Mouse (Mus musculus) CD4-positive, CD25-positive, alpha-beta regulatory T cell, adult 4 months (primary cell): Measurements from ENCODE around the gene Ern1. TPM values are rescaled to one million over a fixed set of nuclear protein-coding genes. Genes with fewer than 3 reads are reported as not detected.
"Not testable (repeated sequence)": the region's sequence is repeated elsewhere in the genome, so short reads cannot be mapped to it uniquely, and the experiment has no call there.

Experiments
- ATAC-seq: one replicate; pipeline ENCODE4 v1.8.0; 2017
- polyA plus RNA-seq, 2 experiments: library from polyadenylated mRNA; unstranded; fragments of 100-300 nt; shearing (Covaris generic); gene quantifications; one replicate each; pipeline ENCODE4 v1.2.1; 2017

Gene Ern1
- polyA plus RNA-seq, 2 experiments from 2014 or later: 1.3 to 2.3 TPM

- ATAC-seq: no peak
Observed at GRCm38 (mm10) chr11:106480530-106480885, 7.1 kb downstream of the Ern1 start.

GRCm38 (mm10) chr11:106479619-106480529, 7.8 kb downstream of the Ern1 start:
- ATAC-seq: no peak

DNA sequence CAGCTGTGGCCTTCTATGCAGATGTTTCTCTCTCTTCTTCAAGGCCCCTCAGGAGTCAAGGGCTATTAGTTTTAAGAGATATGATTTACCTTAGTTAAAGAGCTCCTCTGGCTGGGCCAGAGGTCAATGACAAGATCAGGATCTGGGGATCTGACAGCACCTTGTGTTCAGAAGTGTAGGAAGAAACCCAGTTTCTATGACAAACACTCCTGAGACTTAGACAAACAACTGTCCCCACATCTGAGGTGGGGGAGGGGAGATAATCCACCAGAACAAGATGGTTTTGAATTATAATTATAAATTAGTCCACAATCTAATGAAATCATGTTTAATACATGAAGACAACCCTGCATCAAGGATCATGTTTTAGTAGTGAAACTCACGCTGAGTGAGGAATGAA, 8.9 kb downstream of the Ern1 start:
- ATAC-seq: no peak

GRCm38 (mm10) chr11:106477505-106478160, 10.0 kb downstream of the Ern1 start:
- no peak for ATAC-seq

DNA sequence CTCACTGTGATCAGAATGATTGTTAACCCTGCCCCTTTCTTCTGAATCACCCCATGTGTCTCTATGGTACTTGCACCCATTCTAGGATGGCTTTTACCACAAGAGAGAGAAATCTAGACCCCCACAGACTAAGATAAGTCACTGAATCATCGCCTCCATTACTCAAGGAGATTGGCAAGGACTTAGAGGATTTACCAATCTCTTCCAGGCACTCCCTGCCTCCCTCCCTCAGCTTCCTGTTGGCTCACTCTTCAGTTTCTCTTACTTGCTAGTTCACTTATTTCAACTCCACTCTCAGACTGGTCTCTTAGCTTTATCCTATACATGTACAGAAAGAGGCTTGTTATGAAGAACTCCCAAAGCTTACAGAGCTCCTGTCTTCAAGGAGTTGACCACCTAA, 12.3 kb downstream of the Ern1 start:
- ATAC-seq: no peak

- no peak for ATAC-seq
Observed at GRCm38 (mm10) chr11:106471629-106472028, 16.0 kb downstream of the Ern1 start.

- ATAC-seq: no peak
Observed at GRCm38 (mm10) chr11:106468509-106468908, 19.1 kb downstream of the Ern1 start.

DNA sequence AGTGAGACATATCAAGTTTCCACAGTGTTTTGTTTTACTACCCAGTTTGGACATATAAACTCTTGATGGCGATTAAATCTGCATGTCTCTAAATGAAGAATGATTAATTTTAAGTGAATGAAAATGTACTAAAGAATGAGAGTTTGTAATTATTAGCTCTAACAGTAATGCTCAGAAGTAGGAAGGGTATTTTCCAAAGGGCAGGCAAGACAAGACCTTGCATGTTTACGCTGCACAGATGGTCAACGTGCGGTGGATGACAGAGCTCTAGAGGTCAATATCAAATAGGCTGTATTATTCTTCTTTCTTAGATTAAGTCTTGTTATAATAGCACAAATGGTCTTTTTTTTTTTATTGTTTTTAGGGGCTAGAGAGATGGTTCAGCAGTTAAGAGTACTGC, 21.7 kb downstream of the Ern1 start:
- no peak for ATAC-seq

- ATAC-seq: no peak
Observed at GRCm38 (mm10) chr11:106465545-106465903, 22.1 kb downstream of the Ern1 start.

DNA sequence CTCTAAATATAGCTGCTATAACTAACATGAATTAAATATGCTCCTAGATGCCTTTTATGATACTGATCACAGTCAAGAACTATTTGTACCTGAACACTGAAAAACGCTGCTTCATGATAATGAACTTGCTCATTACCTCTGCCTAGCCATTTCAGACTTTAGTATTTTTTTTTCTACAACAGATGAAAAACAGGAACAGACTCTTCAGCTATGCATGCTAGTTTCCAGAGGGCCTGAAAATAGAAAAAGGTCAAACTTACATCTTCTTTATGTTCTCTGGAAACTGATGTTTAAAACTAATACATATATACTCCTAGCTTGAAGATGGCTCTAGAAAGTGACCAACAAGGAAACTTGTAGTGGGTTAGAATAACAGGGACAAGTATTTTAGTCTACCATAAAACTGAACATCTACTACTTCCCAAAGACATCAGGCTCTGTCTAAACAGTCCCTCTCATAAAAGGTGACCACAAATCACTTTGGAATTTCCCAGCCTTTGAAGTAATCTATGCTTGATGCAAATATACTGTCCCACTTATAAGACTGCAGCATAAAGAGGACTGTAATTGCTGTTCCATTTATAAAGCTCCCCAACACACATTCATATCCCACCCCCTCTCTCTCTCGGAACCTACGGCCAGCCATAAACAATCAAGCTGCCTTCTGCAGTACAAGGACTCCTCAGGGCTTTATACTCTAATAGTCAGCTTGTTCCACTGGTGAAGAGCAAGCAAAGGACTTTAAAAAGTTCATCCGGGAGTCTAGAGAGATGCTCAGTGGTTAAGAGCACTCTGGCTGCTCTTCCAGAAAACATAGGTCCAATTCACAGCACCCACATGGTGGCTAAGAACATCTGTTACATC, 22.7 kb downstream of the Ern1 start:
- no peak for ATAC-seq

- ATAC-seq: no peak
Observed at GRCm38 (mm10) chr11:106463845-106464244, 23.8 kb downstream of the Ern1 start.

GRCm38 (mm10) chr11:106462309-106462708, 25.3 kb downstream of the Ern1 start:
- ATAC-seq: no peak

- no peak for ATAC-seq
Observed at GRCm38 (mm10) chr11:106461145-106461932, 26.3 kb downstream of the Ern1 start.

DNA sequence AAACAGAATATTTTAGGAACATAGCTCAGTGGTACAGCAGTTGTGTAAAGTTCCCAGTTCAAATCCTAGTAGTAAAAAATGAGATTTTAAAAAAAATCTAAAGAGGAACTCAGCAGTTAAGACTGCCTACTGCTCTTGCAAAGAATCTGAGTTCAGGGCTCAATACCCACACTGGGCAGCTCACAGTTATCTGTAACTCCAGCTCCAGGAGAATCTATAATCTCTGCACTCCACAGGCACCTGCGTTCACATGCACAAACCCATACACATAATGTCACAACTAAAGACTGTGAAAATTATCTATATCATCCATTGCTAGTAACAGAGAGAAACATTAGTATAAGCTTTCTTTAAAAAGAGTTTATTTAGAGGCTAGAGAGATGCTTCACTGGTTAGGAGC, 27.0 kb downstream of the Ern1 start:
- ATAC-seq: no peak

- ATAC-seq: no peak
Observed at GRCm38 (mm10) chr11:106458540-106458939, 29.1 kb downstream of the Ern1 start.

- no peak for ATAC-seq
Observed at GRCm38 (mm10) chr11:106443646-106444045, 44.0 kb downstream of the Ern1 start.

DNA sequence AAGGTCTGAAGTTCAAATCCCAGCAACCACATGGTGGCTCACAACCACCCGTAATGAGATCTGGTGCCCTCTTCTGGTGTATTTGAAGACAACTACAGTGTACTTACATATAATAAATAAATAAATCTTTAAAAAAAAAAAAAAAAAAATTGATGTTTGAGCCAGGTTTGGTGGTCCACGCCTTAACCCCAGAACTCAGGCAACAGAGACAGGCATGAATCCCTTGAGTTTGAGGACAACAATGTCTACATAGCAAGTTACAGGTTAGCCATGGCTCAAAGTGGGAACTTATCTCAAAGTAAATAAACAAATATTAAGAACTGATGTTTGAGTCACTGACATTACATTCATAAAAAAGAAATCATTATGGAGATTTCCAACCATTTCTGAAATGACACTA, 45.1 kb downstream of the Ern1 start:
- ATAC-seq: not testable (repeated sequence)

- ATAC-seq: no peak
Observed at GRCm38 (mm10) chr11:106440318-106440717, 47.3 kb downstream of the Ern1 start.

DNA sequence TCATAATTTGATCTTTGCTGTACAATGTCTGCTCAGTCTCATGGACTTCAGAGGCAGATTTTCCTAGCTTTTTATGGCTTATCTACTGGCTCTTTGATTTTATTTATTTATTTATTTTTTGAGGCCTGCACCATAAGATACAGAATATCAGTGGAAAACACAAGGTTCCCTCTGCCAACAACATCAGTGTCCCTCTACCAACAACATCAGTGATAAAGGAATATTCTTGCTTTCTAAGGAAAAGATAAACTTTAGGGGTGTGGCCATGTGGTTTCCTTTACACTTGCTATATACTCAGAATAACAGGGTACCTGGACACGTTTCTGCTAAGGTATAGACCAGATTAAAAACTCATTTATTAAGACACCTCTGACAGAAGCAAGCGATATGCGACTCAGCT, 48.3 kb downstream of the Ern1 start:
- ATAC-seq: no peak

DNA sequence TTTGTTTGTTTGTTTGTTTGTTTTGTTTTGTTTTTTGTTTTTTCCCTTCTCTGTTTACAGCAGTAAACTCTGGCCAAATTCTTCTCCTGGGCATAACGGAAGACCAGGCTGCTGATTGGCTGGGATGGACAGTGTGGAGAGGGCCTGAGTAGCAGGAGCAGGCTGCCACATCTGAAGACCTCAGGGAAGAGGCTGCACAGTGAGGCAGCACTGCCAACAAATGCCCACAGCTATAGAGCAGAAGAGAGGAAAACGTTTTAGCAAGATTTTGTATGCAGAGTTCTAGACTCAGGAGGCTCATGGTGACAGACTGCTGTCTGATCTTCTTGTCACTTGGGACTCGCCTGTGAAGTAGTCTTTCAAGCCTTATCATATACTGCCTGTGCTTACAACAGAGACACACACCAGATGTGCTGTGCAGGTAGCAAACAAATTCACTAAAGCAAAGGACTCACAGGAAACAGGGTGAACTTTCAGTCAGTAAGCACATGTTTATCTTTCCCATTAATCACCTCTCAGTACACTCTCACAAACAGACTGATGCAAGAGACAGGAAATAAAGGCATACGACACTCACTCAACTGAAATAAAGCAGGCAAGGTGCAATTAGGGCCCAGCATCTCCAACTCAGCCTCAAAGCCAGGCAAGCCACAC, 49.0 kb downstream of the Ern1 start:
- peak; percentile 37 for ATAC-seq

- ATAC-seq: no peak
Observed at GRCm38 (mm10) chr11:106437543-106437942, 50.1 kb downstream of the Ern1 start.

DNA sequence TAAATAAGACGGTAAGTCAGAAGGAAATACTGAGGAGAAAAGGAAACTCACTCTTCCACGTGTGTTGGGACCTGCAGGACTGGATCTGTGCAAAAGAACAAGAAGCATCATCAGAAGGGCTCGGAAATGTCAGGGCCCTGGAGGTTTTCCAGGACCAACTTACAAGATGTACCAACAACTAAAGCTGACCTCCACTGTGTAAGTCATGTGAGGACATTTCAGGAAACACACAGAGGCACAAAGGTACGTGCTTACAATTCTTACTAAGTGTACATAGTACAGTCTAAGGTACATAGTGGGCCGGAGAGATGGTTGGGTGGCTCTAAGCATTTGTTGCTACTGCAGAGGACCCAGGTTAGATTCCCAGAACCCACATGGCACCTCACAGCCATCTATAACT, 50.6 kb downstream of the Ern1 start:
- ATAC-seq: no peak
